Mouse (Mus musculus) kidney, postnatal 0 days (tissue): Measurements from ENCODE around the gene Prr12. TPM values are rescaled to one million over a fixed set of nuclear protein-coding genes. Genes with fewer than 3 reads are reported as not detected.

Experiments used
- ATAC-seq: fragments of 200-750 bp; cut with Nextera tagmentation; replicated peaks from 2 replicates; pipeline ENCODE4 v1.8.0; 2017; ENCODE audit warnings: low read depth, moderate number of reproducible peaks, moderate TSS enrichment, moderate library complexity; ENCODE audit not compliant: low FRiP score
- DNase-seq: peaks from one replicate; pipeline ENCODE4 v3.0.0-alpha.2; 2016; ENCODE audit warnings: low spot score
- H3K27ac ChIP-seq: fragments of 300-500 bp; sonication (generic); 2 replicates; pipeline ENCODE4 v1.5.1; 2014; ENCODE audit warnings: mild to moderate bottlenecking
- H3K27me3 ChIP-seq: fragments of 300-500 bp; sonication (generic); 2 replicates; pipeline ENCODE4 v1.6.1; 2014; ENCODE audit warnings: low read length, mixed read lengths; ENCODE audit not compliant: insufficient read depth
- H3K36me3 ChIP-seq: fragments of 300-500 bp; sonication (generic); 2 replicates; pipeline ENCODE4 v1.6.1; 2014; ENCODE audit warnings: low read length, mixed read lengths; ENCODE audit not compliant: insufficient read depth
- H3K4me1 ChIP-seq: fragments of 300-500 bp; sonication (generic); replicated peaks from 2 replicates; pipeline ENCODE4 v1.6.1; 2014; ENCODE audit warnings: antibody characterized with exemption, low read length, mixed read lengths; ENCODE audit not compliant: insufficient read depth
- H3K4me2 ChIP-seq: fragments of 300-500 bp; sonication (generic); 2 replicates; pipeline ENCODE4 v1.6.1; 2014; ENCODE audit warnings: mild to moderate bottlenecking, low read length, moderate library complexity, mixed read lengths
- H3K4me3 ChIP-seq: fragments of 300-500 bp; sonication (generic); replicated peaks from 2 replicates; pipeline ENCODE4 v1.5.1; 2014; ENCODE audit warnings: low read depth, low read length
- H3K9ac ChIP-seq: fragments of 300-500 bp; sonication (generic); 2 replicates; pipeline ENCODE4 v1.6.1; 2014; ENCODE audit warnings: low read depth, low read length
- H3K9me3 ChIP-seq: fragments of 300-500 bp; sonication (generic); replicated peaks from 2 replicates; pipeline ENCODE4 v1.6.1; 2016; ENCODE audit warnings: low read length, inconsistent platforms, mixed read lengths
- CTCF ChIP-seq: IDR thresholded peaks from 2 replicates; pipeline ENCODE4 v1.5.1; 2016; ENCODE audit warnings: antibody characterized with exemption, low read depth, mild to moderate bottlenecking, moderate library complexity
- WGBS: fragments of 180-500 bp; shearing (Covaris S2); extraction: QIAGEN DNeasy Blood & Tissue Kit; methylation state at CpG from one replicate; pipeline ENCODE4 v1.1.7; 2014; 5-methylcytosine and 5-hydroxymethylcytosine counted together
- polyA plus RNA-seq: library from polyadenylated mRNA; unstranded; fragments of >200 nt; fragmentation: Nextera tagmentation; extraction: Ambion mirVana; gene quantifications from 2 replicates; pipeline ENCODE4 v1.2.1, GENCODE M21; 2015

The Prr12 gene
- polyA plus RNA-seq, 1 experiment from 2014 or later: 5.8 TPM

DNA sequence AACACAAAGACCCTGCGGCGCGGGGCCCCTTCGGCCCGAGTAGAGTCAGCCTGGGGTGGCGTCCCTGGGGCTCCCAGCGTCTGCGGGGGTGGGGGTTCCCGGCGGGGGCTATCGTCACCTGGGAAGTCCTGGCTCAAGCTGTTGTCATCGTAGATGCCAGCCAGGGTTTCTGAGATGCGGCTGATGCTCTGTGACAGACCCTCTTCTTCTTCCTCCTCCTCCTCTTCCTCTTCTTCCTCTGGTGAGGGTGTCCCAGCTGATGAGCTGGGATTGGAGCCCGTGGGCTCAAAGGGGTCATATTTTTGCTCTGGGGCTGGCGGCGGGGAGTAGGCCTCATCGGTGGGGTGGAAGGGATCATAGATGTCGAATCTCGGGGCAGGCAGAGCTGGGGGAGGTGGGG is 44.3 kb downstream of the Prr12 start:
- no peak for TF ChIP-seq CTCF
- Histone ChIP-seq H3K36me3 (peaks cover 84% of the 10 kb centered on the region), H3K27me3 (no peaks in the 10 kb centered on the region), H3K9me3 (no peaks in the 10 kb centered on the region), H3K9ac (no peak overlapping the region), H3K27ac (no peak overlapping the region), H3K4me2 (no peak overlapping the region), H3K4me1 (0 out of 2 replicates have a peak, but pooled peaks cover 3% of the 10 kb centered on the region), H3K4me3 (no peak overlapping the region)
- ATAC-seq (no peak), DNase-seq (no peak)
- 93% methylated on average over 19 of the region's 19 CpGs for WGBS

DNA sequence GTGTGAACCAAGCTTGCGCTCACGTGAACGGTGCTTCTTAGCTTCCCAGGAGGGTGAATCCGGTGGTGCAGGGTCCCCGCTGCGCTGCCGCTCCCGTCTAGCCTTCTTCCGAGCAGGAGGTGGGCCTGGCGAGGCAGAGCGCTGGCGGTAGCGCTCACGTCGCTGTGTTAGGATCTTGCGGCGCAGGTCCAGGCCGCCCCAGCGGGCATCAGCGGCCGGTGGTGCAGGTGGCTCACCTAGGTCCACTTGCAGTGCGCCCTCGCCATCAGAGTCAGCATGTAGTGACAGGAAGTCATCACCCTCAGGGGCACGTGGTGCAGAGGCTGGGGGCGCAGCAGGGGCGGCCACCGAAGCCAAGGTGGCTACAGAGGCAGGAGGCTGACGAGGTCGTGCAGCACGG is 44.8 kb downstream of the Prr12 start:
- Histone ChIP-seq H3K4me1 (0 out of 2 replicates have a peak, but pooled peaks cover 3% of the 10 kb centered on the region), H3K9ac (no peak overlapping the region), H3K27me3 (no peaks in the 10 kb centered on the region), H3K9me3 (no peaks in the 10 kb centered on the region), H3K36me3 (peaks cover 85% of the 10 kb centered on the region), H3K27ac (no peak overlapping the region), H3K4me2 (no peak overlapping the region), H3K4me3 (no peak overlapping the region)
- 95% methylated on average over 30 of the region's 30 CpGs for WGBS
- no peak for TF ChIP-seq CTCF
- DNase-seq (no peak), ATAC-seq (no peak)

DNA sequence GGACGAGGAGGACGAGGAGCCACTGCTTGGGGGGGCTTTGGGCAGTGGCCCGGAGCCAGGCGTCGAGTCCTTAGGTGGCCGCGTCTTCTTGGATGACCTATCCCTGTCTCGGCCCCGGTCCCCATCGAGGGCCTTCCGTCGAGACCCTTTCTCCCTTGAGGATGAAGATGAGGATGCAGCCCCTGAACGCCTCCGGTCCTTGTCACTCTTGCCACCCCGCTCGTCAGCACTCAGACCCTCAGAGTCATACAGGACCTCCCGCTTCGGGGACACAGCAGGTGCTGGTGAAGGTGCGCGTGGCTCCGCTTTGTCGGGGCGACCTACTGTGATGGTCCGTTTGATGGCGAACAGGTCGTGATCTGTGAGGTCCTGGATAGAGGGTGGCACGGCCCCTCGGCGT is 45.5 kb downstream of the Prr12 start:
- WGBS: 95% methylated on average over 29 of the region's 29 CpGs
- peaks cover 85% of the 10 kb centered on the region for H3K36me3 ChIP-seq
- DNase-seq (no peak), ATAC-seq (no peak)
- H3K27me3 ChIP-seq: no peaks in the 10 kb centered on the region
- no peak overlapping the region for H3K9ac ChIP-seq
- H3K4me3 ChIP-seq: no peak overlapping the region
- 0 out of 2 replicates have a peak, but pooled peaks cover 3% of the 10 kb centered on the region for H3K4me1 ChIP-seq
- H3K9me3 ChIP-seq: no peaks in the 10 kb centered on the region
- H3K4me2 ChIP-seq: no peak overlapping the region
- H3K27ac ChIP-seq: no peak overlapping the region
- no peak for TF ChIP-seq CTCF

DNA sequence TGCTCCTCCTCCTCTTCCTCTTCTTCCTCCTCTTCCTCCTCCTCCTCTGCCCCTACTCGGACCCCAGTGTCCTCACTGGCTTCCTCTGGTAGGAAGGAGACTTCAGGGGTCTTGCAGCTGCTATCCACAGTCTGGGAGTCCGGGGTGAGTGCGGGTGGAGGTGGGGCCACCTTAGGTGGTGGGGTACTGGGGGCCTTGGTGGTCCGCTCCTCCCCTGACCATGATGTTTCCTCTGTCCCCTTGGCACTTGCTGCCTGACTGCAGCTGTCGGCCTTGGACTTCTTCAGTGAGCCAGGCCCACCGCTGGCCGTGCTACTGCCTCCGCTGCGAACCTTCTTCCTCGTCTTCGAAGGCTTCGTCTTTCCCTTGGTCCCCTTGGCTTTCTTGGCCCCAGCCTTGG is 46.2 kb downstream of the Prr12 start:
- Histone ChIP-seq H3K4me3 (no peak overlapping the region), H3K4me2 (no peak overlapping the region), H3K27me3 (no peaks in the 10 kb centered on the region), H3K4me1 (0 out of 2 replicates have a peak, but pooled peaks cover 3% of the 10 kb centered on the region), H3K36me3 (peaks cover 86% of the 10 kb centered on the region), H3K27ac (no peak overlapping the region), H3K9ac (no peak overlapping the region), H3K9me3 (no peaks in the 10 kb centered on the region)
- ATAC-seq (no peak), DNase-seq (no peak)
- no peak for TF ChIP-seq CTCF
- 95% methylated on average over 12 of the region's 12 CpGs for WGBS

DNA sequence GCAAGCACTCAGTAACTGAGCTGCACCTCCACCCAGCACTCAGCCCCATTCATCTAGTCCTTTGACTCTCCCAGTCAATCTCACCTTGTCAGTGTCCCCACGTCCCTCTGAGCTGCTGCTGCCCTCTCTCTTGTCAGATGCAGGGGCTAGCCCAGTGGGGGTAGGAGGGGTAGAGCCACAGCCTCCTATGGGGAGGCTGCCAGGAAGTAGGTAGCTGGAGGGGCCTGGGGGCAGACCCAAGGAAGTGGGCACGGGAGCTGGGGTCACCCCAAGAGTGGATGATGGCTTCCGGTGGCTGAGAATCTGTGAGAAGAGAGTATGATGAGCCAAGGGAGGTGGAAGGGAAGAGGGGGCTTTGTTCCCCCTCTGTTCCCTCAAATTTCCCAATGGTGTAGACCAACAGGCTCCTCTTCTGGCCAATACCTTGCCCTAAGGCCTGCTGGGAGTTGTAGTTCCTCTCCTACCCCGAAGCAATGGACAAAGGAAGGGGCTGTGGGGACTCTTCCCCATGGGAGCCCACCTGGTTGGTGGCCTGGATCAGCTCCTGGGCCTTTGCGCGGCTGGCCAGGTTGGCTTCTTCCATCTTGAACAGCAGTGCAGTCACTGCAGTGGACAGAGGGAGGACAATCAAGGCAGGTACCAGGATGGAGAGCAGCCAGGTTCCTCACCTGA is 47.2 kb downstream of the Prr12 start:
- 89% methylated on average over 6 of the region's 6 CpGs for WGBS
- Histone ChIP-seq H3K9ac (no peak overlapping the region), H3K27me3 (no peaks in the 10 kb centered on the region), H3K9me3 (no peaks in the 10 kb centered on the region), H3K36me3 (peaks cover 88% of the 10 kb centered on the region), H3K4me1 (0 out of 2 replicates have a peak, but pooled peaks cover 3% of the 10 kb centered on the region), H3K4me3 (no peak overlapping the region), H3K27ac (no peak overlapping the region), H3K4me2 (no peak overlapping the region)
- DNase-seq: no peak
- no peak for ATAC-seq
- TF ChIP-seq CTCF: no peak

DNA sequence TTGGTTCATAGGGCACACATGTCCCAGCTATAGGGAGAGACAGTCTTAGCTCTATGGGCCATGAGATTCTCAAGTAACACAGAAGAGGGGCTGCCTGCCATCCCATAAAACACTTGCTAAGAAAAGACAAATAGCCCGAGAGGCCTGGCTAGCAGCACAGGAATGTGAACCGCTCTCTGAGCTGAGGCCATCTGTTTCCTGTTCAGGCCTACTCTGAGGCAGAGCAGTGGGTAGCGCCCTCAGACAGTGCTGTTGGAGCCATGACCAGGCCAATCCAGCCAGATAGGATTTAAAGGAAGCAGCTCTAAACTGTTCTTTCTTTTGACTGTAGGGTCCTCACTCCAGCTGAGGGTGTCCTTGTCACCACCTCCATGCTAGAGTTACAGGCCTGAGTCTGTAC is 48.1 kb downstream of the Prr12 start:
- no peak for ATAC-seq
- Histone ChIP-seq H3K9ac (no peak overlapping the region), H3K9me3 (no peaks in the 10 kb centered on the region), H3K4me2 (no peak overlapping the region), H3K27me3 (no peaks in the 10 kb centered on the region), H3K4me1 (peaks cover 8% of the 10 kb centered on the region; the same call in 1 of the 2 replicates), H3K4me3 (no peak overlapping the region), H3K36me3 (peaks cover 88% of the 10 kb centered on the region), H3K27ac (no peak overlapping the region)
- DNase-seq: peak; percentile 55
- 47% methylated on average over 3 of the region's 3 CpGs for WGBS
- no peak for TF ChIP-seq CTCF
